Mouse (Mus musculus) cerebellum, postnatal 10 days (tissue): ENCODE results near the gene Fry.

Experiments
- DNase-seq, 2 experiments: peaks; one replicate each; pipeline ENCODE4 v3.0.0; 2021; ENCODE audit warnings: mixed read lengths in 2 of 2

The Fry gene

DNA sequence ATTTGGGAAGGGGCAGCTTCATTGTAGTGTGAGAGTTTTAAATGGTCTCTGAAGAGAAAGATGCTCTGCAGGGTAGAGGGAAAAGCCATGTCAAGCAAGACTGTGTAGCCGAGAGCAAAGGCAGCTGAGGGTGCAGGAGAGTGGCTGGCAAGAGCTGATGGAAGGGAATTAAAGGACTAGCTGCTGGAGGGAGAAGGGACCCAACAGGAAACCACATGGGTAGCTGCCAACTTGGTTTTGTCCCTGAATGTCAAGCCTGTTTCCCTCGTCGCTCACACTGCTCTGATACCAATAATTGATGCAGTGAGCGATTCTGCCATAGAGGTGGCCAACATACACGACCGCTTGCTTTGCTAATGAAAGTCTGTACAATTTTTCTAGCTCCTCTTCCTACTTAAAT, 160.9 kb downstream of the Fry start:
- DNase-seq, result peak; percentile 40 to 67

DNA sequence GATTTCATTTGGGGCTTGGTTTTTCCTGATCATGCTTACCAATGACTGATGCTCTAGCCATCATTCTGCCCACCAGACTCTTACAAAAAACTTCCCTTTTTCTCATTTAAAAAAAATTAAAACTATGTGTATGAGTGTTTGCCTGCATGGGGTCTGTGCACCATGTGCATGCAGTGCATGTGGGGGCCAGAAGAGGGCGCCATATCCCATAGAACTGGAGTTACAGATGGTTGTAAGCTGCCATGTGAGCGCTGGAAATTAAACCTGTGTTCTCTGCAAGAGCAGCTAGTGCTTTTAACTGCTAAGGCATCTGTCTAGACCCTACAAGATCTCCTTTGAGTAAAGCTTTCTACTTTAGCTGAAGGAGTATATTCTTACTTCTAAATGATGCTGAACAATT, 162.6 kb downstream of the Fry start:
- no peak for DNase-seq

DNA sequence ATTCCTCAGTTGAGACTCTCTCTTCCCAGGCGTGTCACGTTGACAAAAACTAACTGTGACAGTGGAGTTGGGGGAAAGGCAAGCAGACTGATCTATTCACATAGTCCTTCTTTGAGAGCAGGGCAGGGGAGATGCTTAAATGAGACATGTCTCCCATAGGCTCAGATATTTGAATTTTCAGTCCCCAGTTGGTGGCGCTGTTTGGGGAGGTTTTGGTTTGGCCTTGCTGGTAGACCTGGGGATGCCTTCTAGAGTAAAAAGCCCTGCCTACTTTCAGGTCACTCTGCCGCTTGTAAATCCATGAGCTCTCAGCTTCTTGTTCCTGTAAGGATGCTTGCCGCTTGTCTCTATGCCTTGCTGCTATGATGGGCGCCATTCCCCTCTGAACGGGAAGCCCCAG, 163.6 kb downstream of the Fry start:
- DNase-seq, result no peak

GRCm38 (mm10) chr5:150287949-150288348, 169.5 kb downstream of the Fry start:
- no peak for DNase-seq

GRCm38 (mm10) chr5:150289611-150290010, 171.2 kb downstream of the Fry start:
- peak; percentile 63 to 67 for DNase-seq

- DNase-seq, result peak; percentile 47 to 49
Measured at GRCm38 (mm10) chr5:150290494-150291199, 172.2 kb downstream of the Fry start.

DNA sequence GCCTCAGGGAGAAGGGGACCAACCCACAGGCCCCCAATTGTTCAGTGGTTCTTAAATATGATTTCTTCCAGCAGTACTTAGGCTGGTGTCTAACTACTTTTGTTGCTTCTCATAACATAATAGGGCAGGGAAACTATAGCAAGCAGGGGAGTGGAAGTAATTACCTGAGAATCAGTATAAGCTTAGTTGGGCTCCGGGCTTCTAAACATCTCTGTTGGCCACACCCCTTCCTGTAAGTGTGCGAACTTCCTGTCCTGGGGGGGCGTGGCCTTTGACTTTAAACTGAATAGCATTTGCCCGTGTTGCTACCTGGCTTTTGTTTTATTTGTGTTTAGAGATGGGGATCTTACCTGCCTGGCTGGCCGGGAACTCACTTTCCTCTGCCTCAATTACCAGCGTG, 172.8 kb downstream of the Fry start:
- DNase-seq, result no peak

DNA sequence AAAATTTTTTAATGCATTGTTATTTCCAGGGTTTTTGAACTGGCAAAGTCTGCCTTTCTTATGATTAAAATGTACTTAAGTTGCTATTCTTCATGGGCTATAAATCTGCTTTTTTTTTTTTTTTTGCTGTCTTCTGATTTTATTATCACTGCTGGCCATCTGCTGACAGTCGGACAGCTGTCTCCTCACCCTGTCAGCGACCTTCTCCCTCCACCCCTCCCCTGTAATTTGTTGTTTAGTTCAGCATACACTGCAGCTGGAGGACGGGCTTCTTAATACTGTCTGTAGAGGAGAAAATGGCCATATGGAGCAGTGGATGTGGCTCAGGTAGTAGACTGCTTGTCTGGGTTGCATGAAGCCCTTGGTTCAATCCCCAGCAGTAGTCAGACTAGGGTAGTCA, 173.7 kb downstream of the Fry start:
- DNase-seq, result no peak

GRCm38 (mm10) chr5:150294306-150294705, 175.9 kb downstream of the Fry start:
- DNase-seq, result no peak

DNA sequence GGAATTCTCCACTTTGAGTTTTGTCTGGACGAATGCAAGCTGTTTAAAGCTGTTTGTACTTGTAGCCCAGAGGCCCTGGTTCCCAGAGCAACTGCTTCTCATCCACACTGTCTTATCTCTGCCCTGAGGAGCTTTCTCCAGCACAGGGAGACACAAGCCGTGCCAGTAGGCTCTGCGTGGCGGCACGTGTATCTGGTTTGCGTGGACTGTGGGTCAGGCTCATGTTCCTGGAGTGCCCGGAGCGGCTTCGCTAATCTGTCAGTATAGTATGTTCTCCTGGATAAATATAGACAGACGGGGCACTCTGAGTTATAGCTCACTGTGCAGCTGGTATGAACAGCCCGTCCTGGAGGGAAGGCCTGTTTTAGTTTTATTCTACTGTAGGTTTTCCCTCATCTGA, 176.7 kb downstream of the Fry start:
- no peak for DNase-seq

- peak in 1 of 2 experiments; percentile 1 for DNase-seq
Measured at GRCm38 (mm10) chr5:150298969-150299368, 180.5 kb downstream of the Fry start.

DNA sequence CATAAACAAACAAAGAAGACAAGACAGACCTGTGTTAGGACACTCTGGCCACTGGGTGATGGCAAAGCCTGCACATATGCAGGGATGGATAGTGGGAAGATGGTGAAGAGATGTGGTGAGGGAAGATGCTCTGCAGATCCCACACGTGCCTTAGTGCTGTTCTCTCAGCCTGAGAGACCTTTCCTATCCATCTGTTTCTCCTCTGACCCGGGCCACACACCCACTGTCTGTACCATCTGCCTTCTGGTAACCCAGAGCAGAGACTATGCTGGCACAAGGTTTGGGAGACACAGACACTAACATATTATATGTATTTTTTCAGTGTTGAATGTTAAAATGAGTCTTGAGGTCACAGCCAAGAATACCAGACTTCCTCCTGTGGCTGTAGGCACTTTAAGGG, 183.7 kb downstream of the Fry start:
- peak; percentile 44 to 52 for DNase-seq

DNA sequence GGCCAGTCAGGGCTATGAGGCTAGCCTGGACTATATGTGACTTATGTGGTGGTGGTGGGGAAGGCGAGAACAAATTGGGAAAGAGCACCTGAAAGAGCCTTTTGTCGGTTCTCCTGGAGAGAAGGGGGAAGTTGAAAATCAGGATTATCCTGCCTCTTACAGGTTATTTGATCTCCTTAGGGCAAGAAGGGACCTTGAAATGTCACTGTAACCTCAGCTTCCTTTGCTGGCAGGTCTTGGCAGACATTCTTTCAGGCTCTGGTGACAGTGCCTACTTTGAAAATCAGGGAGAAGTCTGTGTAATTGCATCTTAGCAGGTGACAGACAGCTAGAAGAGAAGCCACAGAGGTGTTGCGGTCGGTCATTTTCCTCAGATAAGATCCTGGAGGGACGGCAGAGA, 184.6 kb downstream of the Fry start:
- DNase-seq, result no peak

- no peak for DNase-seq
Measured at GRCm38 (mm10) chr5:150306497-150306896, 188.1 kb downstream of the Fry start.

DNA sequence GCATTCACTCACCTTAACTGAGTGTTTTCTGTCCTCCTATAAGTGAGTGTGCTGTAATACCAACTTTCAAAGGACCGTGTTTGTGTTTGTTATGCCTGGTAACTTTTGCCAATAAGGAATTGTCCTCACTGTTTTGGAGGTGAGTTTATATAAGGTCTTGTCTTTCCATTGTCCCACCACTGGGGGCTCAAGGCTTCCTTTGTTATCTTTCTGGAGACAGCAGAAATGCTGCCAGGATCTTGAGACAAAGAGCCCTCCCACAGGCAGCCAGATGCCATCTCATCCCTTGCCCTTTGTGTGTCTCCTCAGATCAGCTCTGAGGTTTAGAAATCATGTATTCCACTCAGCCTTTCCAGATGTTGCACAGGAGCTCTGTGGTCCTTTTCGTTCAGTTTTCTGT, 194.8 kb downstream of the Fry start:
- no peak for DNase-seq

DNA sequence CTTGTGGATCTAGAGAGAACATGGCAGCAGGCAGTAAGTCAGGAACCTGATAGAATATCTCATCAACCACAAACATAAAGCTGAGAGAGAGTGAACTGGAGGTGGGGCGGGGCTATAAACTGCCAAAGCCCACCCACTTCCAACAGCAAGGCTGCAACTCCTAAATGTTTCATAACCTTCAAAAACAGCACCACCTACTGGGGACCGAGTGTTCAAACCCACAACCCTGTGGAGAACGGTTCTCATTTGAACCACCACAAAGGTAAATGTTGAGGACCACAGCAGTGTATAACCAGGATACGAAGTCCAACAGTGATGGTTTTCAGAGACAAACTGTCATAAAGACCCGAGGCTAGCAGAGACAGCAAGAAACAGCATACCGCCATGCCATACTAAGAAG, 196.1 kb downstream of the Fry start:
- no peak for DNase-seq

- DNase-seq, result no peak
Measured at GRCm38 (mm10) chr5:150325411-150325810, 207.0 kb downstream of the Fry start.

DNA sequence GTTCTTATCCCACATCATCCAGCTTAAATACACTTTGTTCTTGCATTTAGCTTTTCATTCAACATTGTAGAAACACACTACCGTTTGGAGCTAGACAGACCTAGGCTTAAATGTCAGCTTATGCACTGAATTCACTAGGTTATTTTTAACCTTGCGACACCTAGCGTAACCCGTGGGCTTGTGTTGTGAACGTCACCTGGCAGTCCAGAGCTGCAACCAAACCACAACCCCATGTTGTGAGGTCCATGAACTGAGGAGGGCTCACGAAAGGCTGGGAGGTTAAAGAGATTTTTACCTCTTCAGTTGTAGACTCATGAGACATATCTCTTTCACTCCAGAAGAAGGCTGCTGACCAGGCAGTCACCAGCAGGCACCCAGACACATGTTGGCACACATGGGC, 210.2 kb downstream of the Fry start:
- DNase-seq, result no peak

GRCm38 (mm10) chr5:150331821-150332220, 213.4 kb downstream of the Fry start:
- peak; percentile 82 for DNase-seq

GRCm38 (mm10) chr5:150332810-150333209, 214.4 kb downstream of the Fry start:
- DNase-seq, result no peak

- no peak for DNase-seq
Measured at GRCm38 (mm10) chr5:150333328-150333731, 214.9 kb downstream of the Fry start.

DNA sequence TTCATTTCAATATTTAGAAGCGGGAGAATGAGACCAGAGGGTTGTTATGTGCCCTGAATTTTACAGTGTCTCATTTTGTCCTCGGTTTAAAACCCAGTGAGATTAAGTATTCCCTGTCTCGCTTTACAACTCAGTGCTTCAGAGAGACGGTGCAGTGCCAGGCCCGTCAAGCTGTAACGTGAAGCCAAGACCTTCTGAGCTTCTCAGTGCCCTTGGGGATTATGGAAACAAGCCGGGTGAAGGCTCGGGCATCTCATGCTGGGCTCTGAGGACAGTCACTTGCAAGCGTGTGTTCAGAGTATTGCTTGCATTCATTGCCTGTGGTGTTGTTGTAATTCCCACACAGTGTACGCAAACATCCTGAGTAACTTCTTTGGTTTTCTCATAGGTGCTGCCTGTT, 218.0 kb downstream of the Fry start:
- DNase-seq, result peak in 1 of 2 experiments; percentile 14

- DNase-seq, result peak in 1 of 2 experiments; percentile 14
Measured at GRCm38 (mm10) chr5:150337696-150338095, 219.3 kb downstream of the Fry start.

DNA sequence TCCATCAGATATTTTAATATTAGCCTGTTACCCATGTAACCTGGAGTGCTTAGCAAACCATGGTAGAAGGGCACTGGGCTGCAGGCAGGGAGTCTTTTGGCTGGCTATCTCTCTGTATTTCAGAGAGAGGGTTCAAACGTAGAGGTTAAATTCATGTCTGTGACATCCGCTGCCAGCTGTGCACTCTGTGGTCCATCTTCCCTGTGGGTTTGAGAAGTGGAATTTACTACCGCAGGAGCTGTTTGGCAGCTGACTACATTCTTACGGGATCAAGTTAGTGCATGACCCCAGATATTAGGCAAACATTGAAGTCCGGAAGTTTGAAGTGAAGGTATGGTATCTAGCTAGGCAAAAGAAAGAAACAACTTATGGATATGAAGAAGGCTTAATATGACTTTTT, 222.5 kb downstream of the Fry start:
- no peak for DNase-seq

- DNase-seq, result no peak
Measured at GRCm38 (mm10) chr5:150342139-150342538, 223.7 kb downstream of the Fry start.
